Mouse (Mus musculus) G1E (cell line): ENCODE measurements around the gene Tbx3.

Source experiments
- CTCF ChIP-seq: IDR thresholded peaks from 2 replicates; pipeline ENCODE4 v1.5.1; 2012; ENCODE audit warnings: low read depth, low read length, inconsistent platforms, mixed read lengths
- TAL1 ChIP-seq: conservative IDR thresholded peaks from 2 replicates; pipeline ENCODE4 v1.6.1; 2012; ENCODE audit warnings: low read depth, low read length, inconsistent platforms, mixed read lengths

GRCm38 (mm10) chr5:119671965-119672347, 1.5 kb downstream of the Tbx3 start:
- no peak for TF ChIP-seq CTCF
- TF ChIP-seq TAL1: no peak
